ENCODE assay signal across 28 mouse cellular contexts in genomic region chr7:67678878-67679499, GRCm38 (mm10). TPM values are rescaled to one million over a fixed set of nuclear protein-coding genes. Genes with fewer than 3 reads are reported as not detected.
DNase-seq lines count a peak whose midpoint lies in the region; ATAC-seq lines count a peak whose summit lies in the region.
"Had no signal": no experiment of that assay in that cellular context is flagged by ENCODE, and none has a peak within 500 bp of the region (broad histone marks: within the 10 kb centered on the region; RNA-seq: fewer than 3 reads in every experiment).

No protein-coding gene starts in this region.

- H3K27ac ChIP-seq in heart, embryonic 10.5 days, result no peak overlapping the region
- H3K27ac ChIP-seq in intestine, embryonic 15.5 days, result no peak overlapping the region
- peak overlapping the region; percentile 67; the same call in 1 of the 2 replicates for H3K27ac ChIP-seq in stomach, embryonic 15.5 days
- H3K27ac ChIP-seq in hindbrain, embryonic 13.5 days, result no peak overlapping the region
- H3K27ac ChIP-seq: forebrain, embryonic 10.5 days; forebrain, embryonic 13.5 days; heart, embryonic 15.5 days; hindbrain, embryonic 10.5 days; hindbrain, embryonic 14.5 days; hindbrain, postnatal 0 days had no signal

- H3K4me3 ChIP-seq in heart, embryonic 10.5 days, result no peak overlapping the region
- H3K4me3 ChIP-seq in intestine, embryonic 15.5 days (replicated peaks), result no peak overlapping the region
- H3K4me3 ChIP-seq in stomach, embryonic 15.5 days (replicated peaks), result no peak overlapping the region; the same call in 1 of the 2 replicates
- no peak overlapping the region for H3K4me3 ChIP-seq in hindbrain, embryonic 13.5 days
- H3K4me3 ChIP-seq: forebrain, embryonic 10.5 days; forebrain, embryonic 13.5 days; heart, embryonic 12.5 days; heart, embryonic 15.5 days; hindbrain, embryonic 10.5 days had no signal

- peaks cover 29% of the 10 kb centered on the region for H3K36me3 ChIP-seq in heart, embryonic 10.5 days
- 0 out of 2 replicates have a peak, but pooled peaks cover 2% of the 10 kb centered on the region for H3K36me3 ChIP-seq in intestine, embryonic 15.5 days
- H3K36me3 ChIP-seq in stomach, embryonic 15.5 days, result 0 out of 2 replicates have a peak, but pooled peaks cover under 1% of the 10 kb centered on the region
- peaks cover 6% of the 10 kb centered on the region; the same call in 1 of the 2 replicates for H3K36me3 ChIP-seq in hindbrain, embryonic 13.5 days
- H3K36me3 ChIP-seq: G1E had no signal

- 89% methylated on average over 16 of the region's 16 CpGs for WGBS in heart, embryonic 10.5 days
- WGBS in intestine, embryonic 15.5 days, result 60% methylated on average over 16 of the region's 16 CpGs
- 66% methylated on average over 16 of the region's 16 CpGs for WGBS in stomach, embryonic 15.5 days
- 94% methylated on average over 16 of the region's 16 CpGs for WGBS in hindbrain, embryonic 13.5 days

- H3K9ac ChIP-seq in intestine, embryonic 15.5 days, result no peak overlapping the region
- H3K9ac ChIP-seq in stomach, embryonic 15.5 days, result no peak overlapping the region
- no peak overlapping the region for H3K9ac ChIP-seq in hindbrain, embryonic 13.5 days
- H3K9ac ChIP-seq: forebrain, embryonic 13.5 days; heart, embryonic 12.5 days; heart, embryonic 15.5 days; hindbrain, embryonic 14.5 days had no signal

- H3K27me3 ChIP-seq in heart, embryonic 10.5 days (ENCODE audit: insufficient read depth, poor library complexity, severe bottlenecking), result no peaks in the 10 kb centered on the region
- no peaks in the 10 kb centered on the region for H3K27me3 ChIP-seq in intestine, embryonic 15.5 days (replicated peaks)
- H3K27me3 ChIP-seq in stomach, embryonic 15.5 days (replicated peaks), result no peaks in the 10 kb centered on the region
- no peaks in the 10 kb centered on the region for H3K27me3 ChIP-seq in hindbrain, embryonic 13.5 days
- H3K27me3 ChIP-seq: CH12.LX; forebrain, embryonic 13.5 days; heart, embryonic 12.5 days; heart, embryonic 15.5 days; Patski had no signal

- peak; percentile 76 for DNase-seq in heart, adult 11 months
- no peak for DNase-seq in heart, embryonic 10.5 days (ENCODE audit: low spot score)
- DNase-seq in layer of hippocampus, postnatal 10 days (ENCODE audit: low spot score in 2 of 2), result no peak
- DNase-seq: adrenal gland, adult 2 months; adrenal gland, postnatal 14 days; B cell, adult 2 months; cerebellum, adult 11 months; cerebellum, adult 8-10 months; cerebellum, postnatal 10 days; gastrocnemius, postnatal 14 days; heart, postnatal 10 days; heart, postnatal 36 days had no signal

- H3K9me3 ChIP-seq in heart, embryonic 10.5 days, result no peaks in the 10 kb centered on the region
- H3K9me3 ChIP-seq in intestine, embryonic 15.5 days, result no peaks in the 10 kb centered on the region
- H3K9me3 ChIP-seq in stomach, embryonic 15.5 days, result no peaks in the 10 kb centered on the region
- no peaks in the 10 kb centered on the region for H3K9me3 ChIP-seq in hindbrain, embryonic 13.5 days
- H3K9me3 ChIP-seq: forebrain, embryonic 10.5 days; forebrain, embryonic 13.5 days; heart, embryonic 12.5 days; heart, embryonic 15.5 days; hindbrain, embryonic 10.5 days had no signal

- no peak overlapping the region for H3K4me2 ChIP-seq in intestine, embryonic 15.5 days (replicated peaks)
- H3K4me2 ChIP-seq in stomach, embryonic 15.5 days, result no peak overlapping the region
- H3K4me2 ChIP-seq in hindbrain, embryonic 13.5 days, result no peak overlapping the region
- H3K4me2 ChIP-seq: forebrain, embryonic 13.5 days; heart, embryonic 12.5 days; heart, embryonic 15.5 days; hindbrain, embryonic 14.5 days had no signal

- peak; percentile 76 for ATAC-seq in intestine, embryonic 15.5 days
- ATAC-seq in stomach, embryonic 15.5 days (ENCODE audit: insufficient read depth, low FRiP score, low read depth), result no peak; the same call in 1 of the 2 replicates
- no peak for ATAC-seq in granulocyte monocyte progenitor cell, adult 5-6 weeks (replicated peaks; ENCODE audit: poor library complexity, severe bottlenecking)
- no peak for ATAC-seq in hindbrain, embryonic 13.5 days (ENCODE audit: low FRiP score)
- ATAC-seq: forebrain, embryonic 13.5 days; forebrain, embryonic 16.5 days; hindbrain, postnatal 0 days; inflammation-experienced regulatory T-cells, adult 6 months; Patski had no signal

- peaks cover 24% of the 10 kb centered on the region for H3K4me1 ChIP-seq in heart, embryonic 10.5 days
- no peaks in the 10 kb centered on the region for H3K4me1 ChIP-seq in intestine, embryonic 15.5 days (replicated peaks)
- no peaks in the 10 kb centered on the region; the same call in 1 of the 2 replicates for H3K4me1 ChIP-seq in stomach, embryonic 15.5 days
- no peaks in the 10 kb centered on the region for H3K4me1 ChIP-seq in hindbrain, embryonic 13.5 days (replicated peaks)
- H3K4me1 ChIP-seq: forebrain, embryonic 10.5 days; forebrain, embryonic 13.5 days had no signal

RNA-seq across cellular contexts. Expression of gene Ttc23, which starts 31.8 kb away (rescaled TPM):
- polyA plus RNA-seq in heart, embryonic 10.5 days (2016; fragmentation: Nextera tagmentation; extraction: Ambion mirVana), result 19.0 and 27.1 TPM in 2 replicates
- 20.9 and 21.8 TPM in 2 replicates for polyA plus RNA-seq in intestine, embryonic 15.5 days (2015; fragmentation: Nextera tagmentation; extraction: Ambion mirVana)
- polyA plus RNA-seq in stomach, embryonic 15.5 days (2015; fragmentation: Nextera tagmentation; extraction: Ambion mirVana), result 33.0 and 35.8 TPM in 2 replicates
- 10 to 100 TPM; 10.0 to 10.7 TPM for total RNA-seq in layer of hippocampus, postnatal 10 days (2021)
- 0.32 TPM in 1 of 2 replicates, not detected in the other for total RNA-seq in granulocyte monocyte progenitor cell, adult 5-6 weeks (2014; fragmentation: Nextera tagmentation)
- 1.7 and 4.9 TPM in 2 replicates for total RNA-seq in granulocyte monocyte progenitor cell, adult 5-6 weeks (2017)
- 12.0 and 12.2 TPM in 2 replicates for polyA plus RNA-seq in hindbrain, embryonic 13.5 days (2015; fragmentation: Nextera tagmentation; extraction: Ambion mirVana)

RNA-seq across cellular contexts. Expression of gene Lrrc28, which starts 33.9 kb away (rescaled TPM):
- polyA plus RNA-seq in heart, embryonic 10.5 days (2016; fragmentation: Nextera tagmentation; extraction: Ambion mirVana), result 12.8 and 13.6 TPM in 2 replicates
- polyA plus RNA-seq in intestine, embryonic 15.5 days (2015; fragmentation: Nextera tagmentation; extraction: Ambion mirVana), result 8.9 and 10.4 TPM in 2 replicates
- 12.0 and 14.2 TPM in 2 replicates for polyA plus RNA-seq in stomach, embryonic 15.5 days (2015; fragmentation: Nextera tagmentation; extraction: Ambion mirVana)
- 10 to 100 TPM; 32.2 to 33.4 TPM for total RNA-seq in layer of hippocampus, postnatal 10 days (2021)
- 15.2 and 16.6 TPM in 2 replicates for total RNA-seq in granulocyte monocyte progenitor cell, adult 5-6 weeks (2014; fragmentation: Nextera tagmentation)
- total RNA-seq in granulocyte monocyte progenitor cell, adult 5-6 weeks (2017), result 13.0 and 17.9 TPM in 2 replicates
- 32.2 and 33.0 TPM in 2 replicates for polyA plus RNA-seq in hindbrain, embryonic 13.5 days (2015; fragmentation: Nextera tagmentation; extraction: Ambion mirVana)
